Comparison of ENCODE assay signal across 21 mouse cellular contexts in genomic region chr17:14619038-14619437, GRCm38 (mm10).
DNase-seq lines count a peak whose midpoint lies in the region; ATAC-seq and TF ChIP-seq lines count a peak whose summit lies in the region.
"Had no signal": no experiment of that assay in that cellular context is flagged by ENCODE, and none has a peak within 500 bp of the region (broad histone marks: within the 10 kb centered on the region; RNA-seq: fewer than 3 reads in every experiment).

No protein-coding gene starts in this region.

- peak; percentile 13 to 36 for DNase-seq in kidney, postnatal 4 days
- DNase-seq in kidney, adult 2 months = no peak
- DNase-seq in lung, adult 2 months = no peak
- DNase-seq in cerebellum, adult 2 months = no peak
- DNase-seq: adrenal gland, adult 2 months; adrenal gland, postnatal 14 days; cerebellum, adult 11 months; cerebellum, adult 8-10 months; cerebellum, postnatal 14 days; forebrain, postnatal 0 days; gastrocnemius, adult 2 months; gastrocnemius, postnatal 14 days; heart, adult 11 months had no signal

- no peaks in the 10 kb centered on the region for H3K36me3 ChIP-seq in kidney, adult 2 months (ENCODE audit: control insufficient read depth, insufficient read depth, low read length)
- H3K36me3 ChIP-seq in lung, embryonic 15.5 days = no peaks in the 10 kb centered on the region
- no peaks in the 10 kb centered on the region for H3K36me3 ChIP-seq in intestine, embryonic 16.5 days (ENCODE audit: control insufficient read depth, insufficient read depth, low read length)
- no peaks in the 10 kb centered on the region for H3K36me3 ChIP-seq in stomach, embryonic 16.5 days (ENCODE audit: control insufficient read depth, insufficient read depth, low read length)
- H3K36me3 ChIP-seq: hindbrain, embryonic 12.5 days; hindbrain, embryonic 15.5 days had no signal

- 0 out of 2 replicates have a peak, but pooled peaks have one; percentile 14 for ATAC-seq in lung, embryonic 15.5 days (ENCODE audit: borderline replicate concordance, extremely low read depth, low FRiP score, low TSS enrichment)
- peak; percentile 36; the same call in 1 of the 2 replicates for ATAC-seq in intestine, embryonic 16.5 days
- ATAC-seq in stomach, embryonic 16.5 days (ENCODE audit: insufficient read depth, low FRiP score) = peak; percentile 73; the same call in 1 of the 2 replicates
- ATAC-seq: CD4-positive, CD25-positive, alpha-beta regulatory T cell, adult 4 months; forebrain, embryonic 14.5 days; forebrain, postnatal 0 days had no signal

- H3K4me3 ChIP-seq in kidney, adult 2 months (ENCODE audit: insufficient read depth, low read depth, low read length) = no peak overlapping the region
- H3K4me3 ChIP-seq in lung, embryonic 15.5 days = no peak overlapping the region
- H3K4me3 ChIP-seq in lung, adult 2 months (replicated peaks; ENCODE audit: extremely low read depth, low read depth, low read length) = no peak overlapping the region
- no peak overlapping the region for H3K4me3 ChIP-seq in intestine, embryonic 16.5 days (ENCODE audit: low read length)
- H3K4me3 ChIP-seq in stomach, embryonic 16.5 days (replicated peaks; ENCODE audit: low read length) = no peak overlapping the region
- no peak overlapping the region for H3K4me3 ChIP-seq in cerebellum, adult 2 months (replicated peaks; ENCODE audit: insufficient read depth, low read depth, low read length)
- H3K4me3 ChIP-seq: gastrocnemius, adult 2 months; hindbrain, embryonic 12.5 days; hindbrain, embryonic 15.5 days had no signal

- TF ChIP-seq CTCF in kidney, adult 2 months (conservative IDR thresholded peaks at IDR 0.05; ENCODE audit: insufficient read depth, insufficient read length, low read depth, low read length) = no peak
- no peak for TF ChIP-seq CTCF in lung, adult 2 months (IDR thresholded peaks at IDR 0.05; ENCODE audit: insufficient read depth, low read length)
- TF ChIP-seq CTCF in cerebellum, adult 2 months (IDR thresholded peaks at IDR 0.05; ENCODE audit: borderline replicate concordance, insufficient read depth, low read depth, low read length) = no peak

- H3K27me3 ChIP-seq in kidney, adult 2 months (replicated peaks; ENCODE audit: control insufficient read depth, insufficient read depth, low read length) = no peaks in the 10 kb centered on the region
- no peaks in the 10 kb centered on the region for H3K27me3 ChIP-seq in lung, embryonic 15.5 days
- H3K27me3 ChIP-seq in intestine, embryonic 16.5 days (replicated peaks; ENCODE audit: control insufficient read depth, insufficient read depth, low read length) = no peaks in the 10 kb centered on the region
- H3K27me3 ChIP-seq in stomach, embryonic 16.5 days (ENCODE audit: control insufficient read depth, insufficient read depth, low read length) = no peaks in the 10 kb centered on the region
- H3K27me3 ChIP-seq in cerebellum, adult 2 months (ENCODE audit: control insufficient read depth, insufficient read depth, low read length) = no peaks in the 10 kb centered on the region
- H3K27me3 ChIP-seq: hindbrain, embryonic 12.5 days; hindbrain, embryonic 15.5 days had no signal

- TF ChIP-seq POLR2A in kidney, adult 2 months (IDR thresholded peaks at IDR 0.05; ENCODE audit: low read depth, low read length) = no peak
- TF ChIP-seq POLR2A in lung, adult 2 months (IDR thresholded peaks at IDR 0.05; ENCODE audit: borderline replicate concordance, extremely low read depth, low read depth, low read length) = no peak
- no peak for TF ChIP-seq POLR2A in cerebellum, adult 2 months (IDR thresholded peaks at IDR 0.05; ENCODE audit: borderline replicate concordance, insufficient read depth, low read length)

- H3K9me3 ChIP-seq in lung, embryonic 15.5 days = no peaks in the 10 kb centered on the region
- H3K9me3 ChIP-seq in intestine, embryonic 16.5 days (ENCODE audit: control insufficient read depth, low read length) = no peaks in the 10 kb centered on the region
- H3K9me3 ChIP-seq in stomach, embryonic 16.5 days (replicated peaks; ENCODE audit: control insufficient read depth, low read length) = no peaks in the 10 kb centered on the region
- H3K9me3 ChIP-seq: hindbrain, embryonic 12.5 days; hindbrain, embryonic 15.5 days had no signal

- WGBS in kidney, adult 2 months = 82% methylated on average over 4 of the region's 4 CpGs
- 54% methylated on average over 4 of the region's 4 CpGs for WGBS in lung, embryonic 15.5 days
- WGBS in lung, adult 2 months = 70% methylated on average over 4 of the region's 4 CpGs
- WGBS in intestine, embryonic 16.5 days = 41% methylated on average over 4 of the region's 4 CpGs
- 55% methylated on average over 4 of the region's 4 CpGs for WGBS in stomach, embryonic 16.5 days
- WGBS in cerebellum, adult 2 months = 67% methylated on average over 4 of the region's 4 CpGs

- no peak overlapping the region for H3K27ac ChIP-seq in kidney, adult 2 months (ENCODE audit: insufficient read depth, low read depth, low read length)
- H3K27ac ChIP-seq in lung, embryonic 15.5 days = no peak overlapping the region
- H3K27ac ChIP-seq in intestine, embryonic 16.5 days (ENCODE audit: low read length) = peak overlapping the region; percentile 66; the same call in 1 of the 2 replicates
- peak overlapping the region; percentile 57; the same call in 1 of the 2 replicates for H3K27ac ChIP-seq in stomach, embryonic 16.5 days (ENCODE audit: low read length)
- H3K27ac ChIP-seq in cerebellum, adult 2 months (ENCODE audit: insufficient read depth, low read length) = no peak overlapping the region
- H3K27ac ChIP-seq: gastrocnemius, adult 2 months; hindbrain, embryonic 12.5 days; hindbrain, embryonic 15.5 days had no signal

- H3K4me1 ChIP-seq in kidney, adult 2 months (ENCODE audit: control insufficient read depth, insufficient read depth, low read length) = no peaks in the 10 kb centered on the region
- peaks cover 4% of the 10 kb centered on the region; the same call in 1 of the 2 replicates for H3K4me1 ChIP-seq in lung, embryonic 15.5 days
- no peaks in the 10 kb centered on the region for H3K4me1 ChIP-seq in lung, adult 2 months (ENCODE audit: control insufficient read depth, insufficient read depth, low read length)
- no peaks in the 10 kb centered on the region for H3K4me1 ChIP-seq in intestine, embryonic 16.5 days (ENCODE audit: control insufficient read depth, insufficient read depth, low read length)
- H3K4me1 ChIP-seq in stomach, embryonic 16.5 days (ENCODE audit: control insufficient read depth, insufficient read depth, low read length) = no peaks in the 10 kb centered on the region
- no peaks in the 10 kb centered on the region; the same call in 1 of the 2 replicates for H3K4me1 ChIP-seq in cerebellum, adult 2 months (ENCODE audit: control insufficient read depth, insufficient read depth, low read length)
- H3K4me1 ChIP-seq: hindbrain, embryonic 12.5 days; hindbrain, embryonic 15.5 days had no signal

- H3K9ac ChIP-seq in lung, embryonic 15.5 days = no peak overlapping the region
- H3K9ac ChIP-seq in intestine, embryonic 16.5 days (ENCODE audit: low read depth, low read length) = no peak overlapping the region
- no peak overlapping the region for H3K9ac ChIP-seq in stomach, embryonic 16.5 days (ENCODE audit: low read length)
- H3K9ac ChIP-seq: forebrain, postnatal 0 days; hindbrain, embryonic 12.5 days; hindbrain, embryonic 15.5 days had no signal

- H3K4me2 ChIP-seq in lung, embryonic 15.5 days = no peak overlapping the region
- H3K4me2 ChIP-seq in intestine, embryonic 16.5 days (ENCODE audit: low read depth, low read length) = no peak overlapping the region
- no peak overlapping the region for H3K4me2 ChIP-seq in stomach, embryonic 16.5 days (ENCODE audit: low read depth, low read length)
- H3K4me2 ChIP-seq: heart, embryonic 11.5 days; hindbrain, embryonic 12.5 days; hindbrain, embryonic 15.5 days had no signal

Comparison
In these comparisons a context has a peak if more than half of its experiments do, and no peak if none do; other contexts are left out.
1. DNase-seq: peak in kidney, postnatal 4 days (2 of 2); none in kidney, adult 2 months (single experiment), lung, adult 2 months (single experiment) and cerebellum, adult 2 months (0 of 2).
2. H3K27ac ChIP-seq: peak in intestine, embryonic 16.5 days (single experiment) and stomach, embryonic 16.5 days (single experiment); none in kidney, adult 2 months (single experiment), lung, embryonic 15.5 days (single experiment) and cerebellum, adult 2 months (single experiment).
3. ATAC-seq: peak in every context shown above with its lines; median percentile 73 in stomach, embryonic 16.5 days; 36 in intestine, embryonic 16.5 days; 14 in lung, embryonic 15.5 days.